Mouse (Mus musculus) heart, postnatal 0 days (tissue): Measurements from ENCODE around the gene Slc35b4. TPM values are rescaled to one million over a fixed set of nuclear protein-coding genes. Genes with fewer than 3 reads are reported as not detected.

Experiments
- ATAC-seq: fragments of 200-750 bp; cut with Nextera tagmentation; 2 replicates; pipeline ENCODE4 v1.8.0; 2017; ENCODE audit warnings: low read depth, moderate number of reproducible peaks, moderate library complexity; ENCODE audit not compliant: insufficient read depth
- DNase-seq: peaks from one replicate; pipeline ENCODE4 v3.0.0-alpha.2; 2016; ENCODE audit warnings: low spot score
- H3K27ac ChIP-seq: fragments of 300-500 bp; sonication (generic); 2 replicates; pipeline ENCODE4 v1.5.1; 2014; ENCODE audit warnings: low read depth, mild to moderate bottlenecking
- H3K27me3 ChIP-seq: fragments of 300-500 bp; sonication (generic); 2 replicates; pipeline ENCODE4 v1.6.1; 2014; ENCODE audit warnings: low read length, mixed read lengths; ENCODE audit not compliant: control insufficient read depth, insufficient read depth
- H3K36me3 ChIP-seq: fragments of 300-500 bp; sonication (generic); replicated peaks from 2 replicates; pipeline ENCODE4 v1.6.1; 2014; ENCODE audit warnings: low read length, mixed read lengths; ENCODE audit not compliant: control insufficient read depth, insufficient read depth
- H3K4me1 ChIP-seq: fragments of 300-500 bp; sonication (generic); 2 replicates; pipeline ENCODE4 v1.6.1; 2014; ENCODE audit warnings: antibody characterized with exemption; ENCODE audit not compliant: control insufficient read depth, insufficient read depth
- H3K4me2 ChIP-seq: fragments of 300-500 bp; sonication (generic); 2 replicates; pipeline ENCODE4 v1.6.1; 2014; ENCODE audit warnings: low read depth, mild to moderate bottlenecking, low read length, moderate library complexity
- H3K4me3 ChIP-seq: fragments of 300-500 bp; sonication (generic); 2 replicates; pipeline ENCODE4 v1.5.1; 2014; ENCODE audit warnings: low read depth, low read length
- H3K9ac ChIP-seq: fragments of 300-500 bp; sonication (generic); replicated peaks from 2 replicates; pipeline ENCODE4 v1.6.1; 2014; ENCODE audit warnings: low read depth, low read length, mixed read lengths
- H3K9me3 ChIP-seq: fragments of 300-500 bp; sonication (generic); replicated peaks from 2 replicates; pipeline ENCODE4 v1.6.1; 2016; ENCODE audit warnings: low read length; ENCODE audit not compliant: control insufficient read depth
- CTCF ChIP-seq: IDR thresholded peaks from 2 replicates; pipeline ENCODE4 v1.5.1; 2016; ENCODE audit warnings: antibody characterized with exemption, control low read depth, low read depth
- EP300 ChIP-seq: IDR thresholded peaks from 2 replicates; pipeline ENCODE4 v1.6.1; 2016; ENCODE audit warnings: antibody characterized with exemption, low read depth
- WGBS: fragments of 180-500 bp; shearing (Covaris S2); extraction: QIAGEN DNeasy Blood & Tissue Kit; methylation state at CpG from one replicate; pipeline ENCODE4 v1.1.7; 2014; 5-methylcytosine and 5-hydroxymethylcytosine counted together
- polyA plus RNA-seq: library from polyadenylated mRNA; unstranded; fragments of >200 nt; fragmentation: Nextera tagmentation; extraction: Ambion mirVana; gene quantifications from 2 replicates; pipeline ENCODE4 v1.2.1, GENCODE M21; 2015
- total RNA-seq: library from RNA; depleted of rRNA; stranded (reverse); fragments of >200 nt; gene quantifications from 2 replicates; pipeline ENCODE4 v1.2.3, GENCODE M21; 2014; ENCODE audit warnings: low replicate concordance; rRNA removed

The Slc35b4 gene
- total RNA-seq = 9.0 and 12.7 TPM in 2 replicates
- 14.5 and 14.6 TPM in 2 replicates for polyA plus RNA-seq

DNA sequence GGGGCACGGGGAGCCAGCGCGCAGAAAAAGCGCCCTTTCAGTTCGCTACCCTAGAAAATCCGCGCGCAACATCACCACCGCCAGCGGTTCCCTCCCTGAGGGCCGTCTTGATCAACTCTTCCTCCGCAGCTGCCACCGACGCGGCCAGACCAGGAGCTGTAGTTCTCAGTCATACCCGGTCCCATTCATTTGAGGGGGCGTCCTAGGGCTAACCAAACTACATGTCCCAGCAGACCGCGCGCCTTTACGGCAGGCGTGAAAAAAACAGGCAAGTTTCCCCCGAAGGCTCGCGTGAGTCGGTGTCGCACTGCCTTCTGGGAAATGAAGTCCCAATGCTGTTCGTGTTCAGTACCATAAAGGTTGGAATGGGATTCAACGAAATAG lies at the start of gene Slc35b4:
TSS of gene Slc35b4 (minus strand) at position 248 of the 384 bp plus-strand sequence.
- Histone ChIP-seq H3K27ac (peak within 1 kb of the TSS; percentile 81), H3K4me1 (peaks cover 12% of the 10 kb centered on the region), H3K27me3 (no peaks in the 10 kb centered on the region), H3K36me3 (no peaks in the 10 kb centered on the region), H3K4me3 (peak within 1 kb of the TSS; percentile 78), H3K4me2 (peak within 1 kb of the TSS; percentile 71), H3K9ac (peak within 1 kb of the TSS; percentile 63), H3K9me3 (no peaks in the 10 kb centered on the region)
- ATAC-seq = peak; percentile 99
- TF ChIP-seq CTCF (no peak), EP300 (no peak)
- peak; percentile 99 for DNase-seq
- WGBS = under 1% methylated on average over 29 of the region's 29 CpGs

DNA sequence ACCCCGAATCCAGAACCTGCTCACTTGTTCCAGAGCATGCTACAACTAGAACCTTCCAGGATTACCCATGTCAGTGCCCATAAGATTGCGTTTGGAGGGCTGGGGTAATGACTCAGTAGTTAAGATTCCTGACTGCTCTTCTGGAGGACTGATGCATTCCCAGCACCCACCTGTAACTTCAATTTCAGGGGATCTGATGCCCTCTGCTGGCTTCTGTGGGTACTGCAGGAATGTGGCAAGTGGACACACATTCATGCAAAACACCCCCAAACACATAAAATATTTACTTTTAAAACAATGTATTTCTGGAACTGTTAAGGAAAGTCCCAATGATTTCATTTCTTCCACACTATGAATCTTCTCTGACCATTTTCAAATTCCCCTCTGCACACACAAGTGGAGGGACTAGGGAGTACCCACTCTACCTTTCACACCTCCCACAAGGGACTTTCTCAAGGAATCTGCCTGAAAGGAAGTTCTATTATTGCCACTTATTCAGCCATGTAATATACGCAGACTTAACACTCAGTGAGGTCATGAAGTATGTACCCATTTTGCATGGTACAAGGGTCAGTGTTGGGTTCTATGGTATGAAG lies 48.2 kb upstream of the Slc35b4 start:
- H3K4me2 ChIP-seq = no peak overlapping the region
- H3K36me3 ChIP-seq = no peaks in the 10 kb centered on the region
- DNase-seq (no peak), ATAC-seq (no peak)
- no peaks in the 10 kb centered on the region for H3K4me1 ChIP-seq
- TF ChIP-seq EP300 (no peak), CTCF (no peak)
- no peak overlapping the region for H3K27ac ChIP-seq
- 92% methylated on average over 3 of the region's 3 CpGs for WGBS
- H3K9me3 ChIP-seq = 0 out of 2 replicates have a peak, but pooled peaks cover 6% of the 10 kb centered on the region
- no peak overlapping the region for H3K9ac ChIP-seq
- no peaks in the 10 kb centered on the region for H3K27me3 ChIP-seq
- no peak overlapping the region for H3K4me3 ChIP-seq

DNA sequence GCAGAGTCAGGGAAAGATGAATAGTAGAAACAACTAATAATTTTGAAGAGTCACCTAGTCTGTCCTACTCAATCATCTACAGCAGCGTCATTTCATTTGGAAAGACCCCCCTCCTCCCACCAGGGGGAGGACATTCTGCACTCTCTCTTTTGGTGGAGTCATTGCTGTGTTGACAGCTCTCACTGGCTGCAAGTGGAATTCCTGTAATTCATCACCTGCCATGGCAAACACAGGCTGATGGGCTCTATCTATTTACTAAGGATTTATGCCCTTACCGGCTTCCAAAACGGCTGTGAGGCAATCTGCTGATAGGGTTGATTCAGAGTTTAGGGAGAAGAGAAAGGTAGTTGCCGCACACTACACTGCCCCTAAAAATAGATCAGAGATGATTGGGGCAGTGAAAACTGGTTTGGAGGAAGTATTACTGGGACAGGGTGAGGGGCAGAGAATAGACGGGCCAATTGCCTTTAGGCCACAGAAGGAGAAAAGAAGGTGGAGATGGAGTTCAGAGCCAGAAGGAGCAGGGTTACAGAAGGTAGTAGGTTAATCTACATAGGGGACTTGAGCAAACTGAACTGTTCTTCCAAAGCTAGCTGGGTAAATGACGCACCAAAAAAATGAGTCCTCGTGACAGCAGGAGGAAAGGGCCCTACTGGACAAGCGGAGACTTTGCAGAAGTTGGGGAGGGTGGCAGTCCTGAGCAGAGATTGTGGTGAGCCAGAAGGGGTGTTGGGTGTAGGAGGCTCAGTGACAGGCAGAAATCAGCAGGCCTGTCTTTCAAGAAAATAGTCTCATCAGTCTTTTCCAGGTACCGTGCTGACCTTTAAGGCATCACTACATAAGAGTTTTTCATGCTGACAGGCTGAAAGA lies 39.8 kb upstream of the Slc35b4 start:
- Histone ChIP-seq H3K9me3 (no peaks in the 10 kb centered on the region), H3K27ac (peak overlapping the region; percentile 36; the same call in 1 of the 2 replicates), H3K36me3 (no peaks in the 10 kb centered on the region), H3K27me3 (no peaks in the 10 kb centered on the region), H3K4me2 (no peak overlapping the region), H3K4me1 (peaks cover 8% of the 10 kb centered on the region; the same call in 1 of the 2 replicates), H3K4me3 (no peak overlapping the region), H3K9ac (no peak overlapping the region)
- peak; percentile 25 for DNase-seq
- TF ChIP-seq EP300 (no peak), CTCF (no peak)
- ATAC-seq = peak; percentile 79
- WGBS = 21% methylated on average over 9 of the region's 9 CpGs

DNA sequence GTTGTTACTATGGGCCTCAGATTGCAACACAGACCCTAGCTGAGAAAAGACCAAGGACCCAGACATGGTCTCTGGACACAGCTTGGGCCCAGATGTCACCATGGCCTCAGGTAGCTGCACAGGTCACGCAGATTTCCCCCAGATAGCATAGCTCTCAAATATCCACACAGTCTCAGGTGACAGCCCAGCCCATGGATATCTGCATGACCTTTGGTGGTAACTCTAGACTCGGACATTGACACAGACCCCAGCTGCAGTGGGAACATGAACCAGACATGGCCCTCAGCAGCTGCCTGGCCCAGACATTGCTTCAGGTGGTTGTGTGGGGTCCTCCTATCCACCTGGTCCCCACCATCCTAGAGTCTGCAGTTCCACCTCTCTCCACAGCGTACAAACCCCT lies 28.8 kb upstream of the Slc35b4 start:
- Histone ChIP-seq H3K27ac (no peak overlapping the region), H3K27me3 (no peaks in the 10 kb centered on the region), H3K4me3 (no peak overlapping the region), H3K9ac (no peak overlapping the region), H3K4me1 (peaks cover 5% of the 10 kb centered on the region; the same call in 1 of the 2 replicates), H3K36me3 (no peaks in the 10 kb centered on the region), H3K4me2 (no peak overlapping the region), H3K9me3 (no peaks in the 10 kb centered on the region)
- TF ChIP-seq EP300 (no peak), CTCF (no peak)
- ATAC-seq (no peak), DNase-seq (no peak)
- 86% methylated on average over 3 of the region's 3 CpGs for WGBS

DNA sequence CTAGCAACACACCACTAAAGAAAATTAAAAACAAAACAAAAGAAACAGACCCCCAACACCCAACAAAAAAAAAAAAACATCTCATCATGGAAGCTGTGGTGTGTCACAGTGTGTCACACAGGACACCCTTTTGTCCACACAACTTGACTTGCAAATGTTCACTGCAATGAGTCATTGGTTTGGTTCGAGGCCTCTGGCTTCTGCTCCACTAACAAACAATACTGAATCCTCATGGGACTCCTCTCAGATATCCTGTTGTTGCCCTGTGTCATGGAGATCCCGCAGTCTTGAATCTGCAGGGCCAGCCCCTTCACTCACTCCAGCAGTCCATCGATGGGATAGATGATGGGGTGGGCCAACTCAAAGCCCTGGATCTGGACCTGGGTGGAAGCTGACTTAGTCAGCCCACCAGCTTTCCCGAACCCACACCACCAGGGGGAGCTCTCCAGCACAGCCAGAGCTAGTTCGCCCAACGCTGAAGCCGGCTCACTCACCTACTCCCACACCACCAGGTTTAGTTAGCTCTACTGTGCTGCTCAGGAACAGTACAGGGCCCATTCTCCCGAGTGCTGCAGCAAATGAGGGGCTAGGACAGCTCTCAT lies 28.2 kb upstream of the Slc35b4 start:
- Histone ChIP-seq H3K36me3 (no peaks in the 10 kb centered on the region), H3K27ac (no peak overlapping the region), H3K4me1 (peaks cover 5% of the 10 kb centered on the region; the same call in 1 of the 2 replicates), H3K9ac (no peak overlapping the region), H3K4me3 (no peak overlapping the region), H3K27me3 (no peaks in the 10 kb centered on the region), H3K4me2 (no peak overlapping the region), H3K9me3 (no peaks in the 10 kb centered on the region)
- ATAC-seq = peak; percentile 41; the same call in 1 of the 2 replicates
- 60% methylated on average over 8 of the region's 8 CpGs for WGBS
- TF ChIP-seq EP300 (no peak), CTCF (peak; percentile 29)
- DNase-seq = no peak
